Mouse (Mus musculus) heart, postnatal 0 days (tissue): ENCODE measurements at regions not wholly inside any gene's neighbourhood (a gene's known extent, or its start where the extent isn't known, plus 50 kb on each side); places are given as distances from the start of the nearest gene placed in this dataset.

ENCODE experiments used
- CTCF ChIP-seq: IDR thresholded peaks from 2 replicates; pipeline ENCODE4 v1.5.1; 2016; ENCODE audit warnings: antibody characterized with exemption, control low read depth, low read depth
- EP300 ChIP-seq: IDR thresholded peaks from 2 replicates; pipeline ENCODE4 v1.6.1; 2016; ENCODE audit warnings: antibody characterized with exemption, low read depth

GRCm38 (mm10) chr2:94524536-94524935 is 86.6 kb upstream of the Api5 start:
- TF ChIP-seq EP300 (no peak), CTCF (no peak)
